Mouse (Mus musculus): ENCODE measurements around the gene Plekhg3.

GRCm38 (mm10) chr12:76552958-76553357 is 22.3 kb downstream of the Plekhg3 start:
- TF ChIP-seq CTCF (IDR thresholded peaks at IDR 0.05) (no peak), EP300 (IDR thresholded peaks at IDR 0.05) (no peak)
